Mouse (Mus musculus) MN1 (cell line): Measurements from ENCODE around the gene Ddi1.
"Not testable (repeated sequence)": the region's sequence is repeated elsewhere in the genome, so short reads cannot be mapped to it uniquely, and the experiment has no call there.

Source experiments
- DNase-seq: peaks from one replicate; pipeline ENCODE4 v3.0.0-alpha.2; 2016; ENCODE audit warnings: low spot score

The Ddi1 gene

DNA sequence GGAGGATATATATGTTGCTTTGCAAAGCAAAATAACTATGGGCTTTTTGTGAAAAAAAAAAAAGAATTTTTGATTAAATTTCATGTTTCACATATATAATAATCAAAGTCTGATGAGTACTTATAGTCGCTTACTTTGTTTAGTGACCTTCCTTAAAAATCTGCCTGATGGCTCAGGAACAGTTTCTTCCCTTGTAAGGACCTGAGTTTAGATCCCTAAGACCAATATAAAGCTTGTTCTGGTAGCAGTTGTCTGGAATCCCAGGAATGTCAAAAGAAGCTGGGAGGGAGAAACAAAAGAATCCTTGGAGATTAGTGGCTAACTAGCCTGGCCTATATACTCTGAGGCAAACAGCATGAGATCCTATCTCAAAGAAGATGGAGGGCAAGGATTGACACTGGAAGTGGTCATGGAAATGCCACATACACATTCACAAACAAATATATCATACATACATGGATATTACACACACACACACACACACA is at the start of gene Ddi1:
Gene Ddi1 (minus strand): TSS at position 51 of the 485 bp plus-strand sequence.
- DNase-seq = no peak

DNA sequence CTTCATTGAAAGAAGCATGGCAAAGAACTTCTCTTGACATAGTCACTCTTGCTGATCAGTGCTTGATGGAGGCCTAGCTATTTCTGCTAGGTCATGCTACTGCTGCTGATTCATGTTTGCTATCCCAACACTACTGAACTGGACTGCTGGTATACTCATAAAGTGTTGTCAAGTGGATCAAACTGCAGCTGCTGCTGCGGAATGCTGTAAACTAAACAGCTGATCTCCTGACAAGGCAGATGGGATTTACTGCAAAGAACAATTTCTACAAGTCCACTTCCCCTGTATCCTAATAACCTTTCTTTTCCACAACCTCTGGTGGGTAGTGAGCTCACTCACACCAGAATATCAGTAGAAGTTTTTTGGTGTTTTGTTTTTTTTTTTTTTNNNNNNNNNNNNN is 47.5 kb upstream of the Ddi1 start:
- DNase-seq = no peak

DNA sequence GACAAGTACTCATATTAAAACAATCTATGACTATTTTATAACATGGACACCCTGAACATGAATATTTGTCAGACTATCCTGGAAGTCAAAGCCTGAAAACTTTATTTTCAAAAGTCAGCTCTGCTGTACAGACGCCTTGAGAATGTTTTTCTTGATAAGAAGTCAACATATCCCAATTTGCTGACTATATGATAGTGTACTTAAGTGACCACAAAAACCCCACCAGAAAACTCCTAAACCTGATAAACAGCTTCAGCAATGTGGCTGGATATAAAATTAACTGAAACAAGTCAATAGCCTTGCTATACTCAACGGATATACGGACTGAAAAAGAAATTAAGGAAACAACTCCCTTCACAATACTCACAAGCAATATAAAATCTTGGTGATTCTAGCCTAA is 36.2 kb upstream of the Ddi1 start:
- no peak for DNase-seq

DNA sequence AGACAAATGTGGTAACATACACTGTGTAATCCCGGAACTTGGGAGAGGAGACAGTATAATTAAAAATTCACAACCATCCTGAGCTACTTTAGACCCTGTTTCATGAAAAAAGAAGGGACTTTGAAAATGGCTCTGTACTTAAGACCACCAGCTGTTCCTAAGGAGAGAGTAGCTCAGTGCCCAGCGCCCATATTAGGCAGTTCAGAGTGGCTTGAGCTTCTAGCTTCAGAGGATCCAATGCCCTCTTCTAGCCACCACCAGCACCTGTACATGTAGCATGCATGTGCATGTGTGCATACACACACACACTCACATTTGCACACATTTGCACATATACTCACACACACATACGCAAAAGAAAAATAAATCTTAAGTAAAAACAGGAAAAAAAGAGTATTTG is 34.9 kb upstream of the Ddi1 start:
- DNase-seq = no peak

DNA sequence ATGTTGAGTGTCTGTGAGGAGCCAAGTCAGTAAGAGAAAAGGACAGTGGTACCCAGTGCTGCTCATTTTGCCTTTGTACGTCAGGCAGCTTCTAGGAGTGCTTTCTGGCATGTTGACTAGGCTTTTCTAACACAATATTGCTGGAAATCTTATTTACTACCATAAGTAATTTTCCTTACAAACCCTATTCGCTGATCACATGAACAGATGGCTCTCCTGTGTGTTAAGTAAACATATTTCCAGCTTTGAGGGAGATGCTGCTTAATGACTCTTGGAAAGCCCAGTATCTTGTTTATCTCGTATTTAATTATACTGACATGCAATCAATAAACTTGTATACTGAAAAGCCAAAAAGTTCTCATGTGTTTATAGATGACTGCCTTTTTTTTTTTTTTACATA is 32.4 kb upstream of the Ddi1 start:
- no peak for DNase-seq

DNA sequence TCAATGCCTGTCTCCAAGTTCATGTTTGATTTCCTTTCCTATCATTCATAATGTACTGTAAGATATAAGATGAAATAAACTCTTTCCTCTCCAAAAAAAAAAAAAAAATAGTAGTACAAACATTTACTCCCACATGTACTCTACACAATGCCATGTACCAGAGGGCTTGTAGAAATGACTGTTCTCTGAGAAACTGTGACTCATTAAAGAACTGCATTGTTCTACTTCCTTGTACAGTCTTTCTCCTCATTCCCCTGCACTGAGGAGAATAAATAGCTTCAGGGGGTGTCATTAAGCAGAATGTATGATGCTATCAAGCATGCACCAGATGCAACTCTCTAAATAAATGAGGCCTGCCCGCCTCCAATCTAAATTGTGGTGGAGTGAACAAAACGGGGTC is 28.9 kb upstream of the Ddi1 start:
- no peak for DNase-seq

DNA sequence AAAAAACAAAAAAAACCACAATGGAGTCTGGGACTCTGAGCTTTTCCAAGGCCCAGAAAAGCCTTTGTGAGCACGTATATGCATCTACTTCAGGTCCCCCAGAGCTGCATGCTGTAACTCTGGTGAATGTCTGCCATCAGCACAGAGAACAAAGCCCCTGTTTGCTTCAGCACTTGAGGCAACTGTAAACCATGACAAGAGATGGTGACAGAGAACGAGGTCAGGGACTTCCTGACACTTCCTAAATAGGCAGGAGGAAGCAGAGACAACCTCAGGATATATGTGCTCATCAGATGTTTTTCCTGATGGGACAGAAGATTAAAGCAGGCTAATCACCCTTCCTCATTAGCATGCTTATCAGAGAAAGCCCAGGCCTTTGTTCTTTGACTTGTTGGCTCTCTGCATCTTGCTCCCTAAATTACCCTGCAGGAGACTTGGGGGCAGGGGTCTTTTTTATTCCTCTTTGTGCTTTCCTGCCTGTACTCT is 19.6 kb upstream of the Ddi1 start:
- no peak for DNase-seq

DNA sequence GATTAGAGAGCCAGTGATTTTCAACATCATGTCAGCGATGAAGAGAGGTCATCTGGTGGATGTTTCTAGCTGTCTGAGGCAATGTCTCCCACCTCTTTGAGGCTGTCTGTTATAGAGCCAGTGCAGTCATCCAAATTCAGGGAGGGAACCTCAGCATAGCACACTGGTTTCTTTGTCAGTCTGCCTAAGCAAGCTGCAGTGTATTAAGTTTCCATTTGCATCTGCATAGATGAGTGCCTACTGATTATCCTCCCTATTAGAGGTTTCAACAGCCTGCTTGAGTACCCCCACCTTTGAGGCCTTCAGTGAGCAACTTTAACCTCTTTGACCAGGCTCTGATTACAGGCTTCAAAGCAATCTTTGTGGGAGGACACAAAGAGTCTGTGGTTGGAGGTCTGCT is 17.1 kb upstream of the Ddi1 start:
- no peak for DNase-seq

DNA sequence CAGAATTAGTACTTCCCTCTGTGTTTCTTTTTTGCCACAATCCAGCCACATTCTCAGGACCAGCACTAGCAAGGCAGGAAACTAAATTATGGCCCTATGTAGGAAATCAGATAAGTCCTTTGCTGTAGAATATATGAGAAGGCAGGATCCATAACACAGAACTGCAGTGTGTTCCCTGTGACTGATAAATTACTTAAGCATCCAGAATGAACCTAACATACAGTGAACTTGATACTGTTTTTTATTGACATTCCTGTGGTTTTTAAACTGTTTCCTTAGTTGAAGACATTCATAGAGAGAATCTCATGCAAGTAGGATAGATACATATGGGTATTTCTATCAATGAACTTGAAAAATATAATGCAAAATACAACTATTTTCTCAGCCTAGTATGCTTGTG is 7.9 kb upstream of the Ddi1 start:
- no peak for DNase-seq

DNA sequence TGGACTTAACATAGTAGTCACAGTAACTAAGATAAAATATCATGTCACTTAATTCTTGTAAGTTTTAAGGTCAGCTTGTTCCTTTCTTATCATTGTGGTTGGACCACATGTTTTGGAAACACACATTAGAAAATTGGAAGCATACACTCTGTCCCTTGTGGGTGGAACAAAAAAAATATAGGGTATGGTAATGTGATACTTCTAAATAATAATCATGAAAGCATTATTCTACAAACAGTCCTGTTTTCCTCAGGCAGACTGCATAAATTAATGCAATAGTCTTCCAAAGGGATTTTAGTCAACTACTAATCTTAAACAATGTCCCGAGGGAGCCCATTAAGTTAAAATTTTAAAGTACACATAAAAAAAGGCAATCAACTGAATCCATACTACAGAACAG is 6.7 kb upstream of the Ddi1 start:
- DNase-seq = no peak

DNA sequence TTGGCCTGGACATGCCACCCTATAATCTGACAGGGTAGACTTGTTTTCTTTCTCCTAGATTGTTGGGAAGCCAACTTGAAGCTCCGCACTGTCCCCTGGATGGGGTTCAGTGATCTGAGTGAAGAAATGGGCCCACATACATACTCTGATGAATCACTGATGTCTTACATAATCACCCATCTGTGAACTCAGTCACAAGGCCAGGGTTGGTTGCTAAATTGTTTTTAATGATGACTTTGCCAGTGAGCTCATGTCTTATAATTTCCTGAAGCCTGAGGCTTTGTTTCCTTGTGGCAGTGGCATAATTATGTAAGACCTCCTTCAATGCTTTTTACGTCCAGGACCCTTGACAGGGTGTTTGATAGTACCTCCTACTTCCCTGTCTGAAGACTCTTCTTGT is 4.8 kb downstream of the Ddi1 start:
- DNase-seq = no peak

DNA sequence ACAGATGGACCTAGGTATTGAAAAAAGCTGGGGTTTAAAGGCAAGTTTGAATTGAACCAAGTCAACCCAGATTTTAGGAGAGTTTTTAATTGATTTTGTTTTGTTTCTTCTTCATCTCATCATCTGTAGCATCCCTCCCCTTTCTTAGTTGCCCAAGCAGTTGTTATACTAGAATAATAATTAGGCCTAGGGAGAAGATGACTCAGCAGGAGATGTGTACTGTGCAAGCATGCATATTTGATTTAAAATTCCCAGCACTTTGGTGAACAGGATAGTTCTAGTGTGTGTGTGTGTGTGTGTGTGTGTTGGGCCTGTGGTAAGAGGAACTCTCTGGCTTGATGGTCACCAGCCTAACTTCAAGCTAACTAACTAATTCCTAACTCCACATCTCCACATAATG is 12.6 kb downstream of the Ddi1 start:
- no peak for DNase-seq

DNA sequence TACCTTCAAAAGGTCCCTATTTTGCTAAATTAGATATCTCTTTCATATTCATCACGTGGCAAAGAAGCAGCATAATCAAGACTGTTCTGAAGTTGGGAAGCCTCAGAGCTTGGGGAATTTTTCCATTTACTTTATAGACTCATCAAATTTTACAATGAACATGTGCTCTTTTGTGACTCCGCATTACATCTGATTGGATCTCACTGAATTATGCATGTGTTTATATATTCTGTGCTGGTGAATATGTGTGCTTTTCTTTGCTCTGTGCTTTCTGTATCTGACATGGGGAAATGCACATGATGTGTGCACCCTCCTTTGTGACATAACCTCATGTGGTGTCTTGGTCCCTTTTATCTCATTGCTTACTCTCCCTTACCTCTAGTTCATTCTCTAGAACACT is 17.7 kb downstream of the Ddi1 start:
- no peak for DNase-seq

DNA sequence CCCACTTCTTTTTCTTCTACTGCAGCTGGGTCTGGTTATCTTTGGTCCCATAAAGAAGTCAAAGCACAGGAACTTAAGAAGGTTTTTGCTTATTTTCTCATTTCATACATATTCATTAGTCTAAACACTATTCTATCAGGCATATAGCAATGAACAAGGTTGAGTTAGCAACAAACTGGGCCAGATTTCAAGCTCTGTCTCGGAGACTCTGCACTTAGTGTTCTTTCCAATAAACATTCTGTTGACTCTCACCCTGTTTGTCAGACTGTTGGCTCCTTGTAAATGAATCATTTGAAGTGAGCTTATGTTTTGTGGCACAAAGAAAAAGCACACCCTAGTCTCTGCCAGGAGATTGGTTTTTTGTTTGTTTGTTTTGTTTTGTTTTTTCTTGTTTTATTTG is 19.3 kb downstream of the Ddi1 start:
- no peak for DNase-seq

DNA sequence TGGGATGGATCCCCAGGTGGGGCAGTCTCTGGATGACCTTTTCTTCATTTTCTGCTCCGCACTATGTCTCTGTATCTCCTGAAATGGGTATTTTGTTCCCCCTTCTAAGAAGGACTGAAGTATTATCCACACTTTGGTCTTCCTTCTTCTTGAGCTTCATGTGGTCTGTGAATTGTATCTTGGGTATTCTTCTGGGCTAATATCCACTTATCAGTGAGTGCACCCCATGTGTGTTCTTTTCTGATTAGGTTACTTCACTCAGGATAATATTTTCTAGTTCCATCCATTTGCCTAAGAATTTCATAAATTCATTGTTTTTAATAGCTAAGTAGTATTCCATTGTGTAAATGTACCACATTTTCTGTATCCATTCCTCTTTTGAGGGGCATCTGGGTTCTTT is 33.7 kb downstream of the Ddi1 start:
- not testable (repeated sequence) for DNase-seq

DNA sequence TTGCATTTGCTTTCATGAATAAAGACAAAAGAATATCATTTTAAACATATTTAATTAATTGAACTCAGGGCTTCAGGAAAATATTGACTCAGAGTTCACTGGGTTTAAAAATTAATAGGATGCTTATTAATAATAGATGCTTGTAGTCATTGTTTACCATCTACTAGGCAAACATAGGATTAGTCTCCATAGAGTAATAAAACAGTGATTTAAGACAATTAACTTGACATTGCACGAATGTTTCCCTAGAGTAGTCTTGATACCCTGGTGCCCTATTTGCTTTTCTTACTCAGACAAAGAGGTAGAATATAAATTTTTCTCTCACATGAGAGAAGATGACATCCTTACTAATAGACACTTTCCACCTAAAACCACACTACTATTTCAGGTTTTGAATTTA is 52.1 kb downstream of the Ddi1 start:
- DNase-seq = no peak

DNA sequence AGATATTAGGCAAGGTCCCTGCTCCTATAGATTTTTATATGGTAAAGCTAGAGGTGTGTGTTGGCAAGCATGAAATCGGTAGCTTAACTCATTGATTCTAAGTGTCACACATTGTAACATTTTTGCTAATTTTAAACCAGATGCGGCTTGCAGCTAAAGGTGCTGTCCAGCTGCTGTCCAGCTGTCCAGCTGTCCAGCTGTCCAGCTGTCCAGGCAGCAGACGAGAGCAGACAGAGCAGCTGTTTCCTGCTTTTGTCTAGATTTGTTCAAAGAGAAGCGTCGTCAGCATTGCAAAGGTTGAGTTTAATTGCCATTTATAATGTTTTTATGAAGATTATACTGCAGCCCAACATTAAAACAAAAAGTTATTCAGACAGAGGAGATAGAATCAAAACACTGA is 56.8 kb downstream of the Ddi1 start:
- no peak for DNase-seq
